Mouse (Mus musculus) adrenal gland (tissue): ENCODE data around the gene Atg4b.

Source experiments
- intact Hi-C: fragments of 180-260 bp; cut with DNase I; formaldehyde crosslinking; loops from one replicate; pipeline ENCODE4 v1.15.1; 2025
- long read RNA-seq, 2 experiments: library from polyadenylated mRNA; unstranded; transcript quantifications; one replicate each; pipeline ENCODE4 v2.0.0; 2020; ENCODE audit warnings: borderline replicate concordance in 1 of 2; ENCODE audit not compliant: insufficient replicate concordance in 1 of 2

The Atg4b gene
- long read RNA-seq, experiment 1, full-length matches to known transcripts, result 28 of 38 reads
- long read RNA-seq, experiment 1, partial matches to known transcripts, result 7 of 38 reads
- long read RNA-seq, experiment 1, other reads (novel, unspliced or antisense), result 3 of 38 reads
- long read RNA-seq, experiment 2, full-length matches to known transcripts, result 24 of 43 reads
- long read RNA-seq, experiment 2, partial matches to known transcripts, result 14 of 43 reads
- long read RNA-seq, experiment 2, other reads (novel, unspliced or antisense), result 5 of 43 reads

- intact Hi-C loops, result no loop called here
Observed at GRCm38 (mm10) chr1:93751290-93751689, at the start of gene Atg4b. Gene Atg4b (plus strand): TSS chr1:93751500.

- intact Hi-C loops, result no loop called here
Observed at GRCm38 (mm10) chr1:93702106-93702505, 49.2 kb upstream of the Atg4b start.

- intact Hi-C loops, result no loop called here
Observed at GRCm38 (mm10) chr1:93703472-93704048, 47.7 kb upstream of the Atg4b start.

GRCm38 (mm10) chr1:93704341-93704740, 47.0 kb upstream of the Atg4b start:
- intact Hi-C loops, result no loop called here

- intact Hi-C loops, result no loop called here
Observed at GRCm38 (mm10) chr1:93705389-93705788, 45.9 kb upstream of the Atg4b start.

GRCm38 (mm10) chr1:93716166-93716565, 35.1 kb upstream of the Atg4b start:
- intact Hi-C loops, result no loop called here

- intact Hi-C loops, result loop anchor here (10.0 kb wide), 2 partner anchors 87 to 207 kb away; partner anchors contain the start of gene Farp2
Observed at GRCm38 (mm10) chr1:93721557-93721956, 29.7 kb upstream of the Atg4b start.

- intact Hi-C loops, result loop anchor here (5.0 to 10.0 kb wide), 3 partner anchors 57 to 210 kb away; partner anchors contain the start of gene Farp2
Observed at GRCm38 (mm10) chr1:93724623-93725022, 26.7 kb upstream of the Atg4b start.

GRCm38 (mm10) chr1:93725665-93726064, 25.6 kb upstream of the Atg4b start:
- intact Hi-C loops, result loop anchor here (5.0 to 10.0 kb wide), 3 partner anchors 58 to 211 kb away; partner anchors contain the start of gene Farp2

- intact Hi-C loops, result loop anchor here (5.0 to 10.0 kb wide), 3 partner anchors 59 to 211 kb away; partner anchors contain the start of gene Farp2
Observed at GRCm38 (mm10) chr1:93726116-93726515, 25.2 kb upstream of the Atg4b start.

GRCm38 (mm10) chr1:93726974-93727373, 24.3 kb upstream of the Atg4b start:
- intact Hi-C loops, result loop anchor here (5.0 to 10.0 kb wide), 3 partner anchors 60 to 212 kb away; partner anchors contain the start of gene Farp2

GRCm38 (mm10) chr1:93731103-93731502, 20.2 kb upstream of the Atg4b start:
- intact Hi-C loops, result no loop called here

- intact Hi-C loops, result no loop called here
Observed at GRCm38 (mm10) chr1:93731880-93732281, 19.4 kb upstream of the Atg4b start.

GRCm38 (mm10) chr1:93735859-93736258, 15.4 kb upstream of the Atg4b start:
- intact Hi-C loops, result no loop called here

- intact Hi-C loops, result no loop called here
Observed at GRCm38 (mm10) chr1:93737711-93738110, 13.6 kb upstream of the Atg4b start.

- intact Hi-C loops, result no loop called here
Observed at GRCm38 (mm10) chr1:93740671-93741070, 10.6 kb upstream of the Atg4b start.

- intact Hi-C loops, result no loop called here
Observed at GRCm38 (mm10) chr1:93741987-93742386, 9.3 kb upstream of the Atg4b start.

- intact Hi-C loops, result no loop called here
Observed at GRCm38 (mm10) chr1:93742910-93743309, 8.4 kb upstream of the Atg4b start.

GRCm38 (mm10) chr1:93746179-93746578, 5.1 kb upstream of the Atg4b start:
- intact Hi-C loops, result no loop called here

- intact Hi-C loops, result no loop called here
Observed at GRCm38 (mm10) chr1:93748539-93748938, 2.8 kb upstream of the Atg4b start.

- intact Hi-C loops, result no loop called here
Observed at GRCm38 (mm10) chr1:93753911-93754572, 2.7 kb downstream of the Atg4b start.
